Mouse (Mus musculus) limb, embryonic 11.5 days (tissue): ENCODE results near the gene Smap1. TPM values are rescaled to one million over a fixed set of nuclear protein-coding genes. Genes with fewer than 3 reads are reported as not detected.

Experiments used
- ATAC-seq: fragments of 200-750 bp; cut with Nextera tagmentation; 2 replicates; pipeline ENCODE4 v1.8.0; 2017; ENCODE audit warnings: low read depth; ENCODE audit not compliant: insufficient number of reproducible peaks, low FRiP score, low TSS enrichment
- DNase-seq: peaks from one replicate; pipeline ENCODE4 v3.0.0-alpha.2; 2015; ENCODE audit warnings: low spot score
- H3K27ac ChIP-seq: fragments of 300-500 bp; sonication (generic); replicated peaks from 2 replicates; pipeline ENCODE4 v1.5.1; 2014; ENCODE audit warnings: low read depth, mild to moderate bottlenecking, low read length
- H3K27me3 ChIP-seq: fragments of 300-500 bp; sonication (generic); 2 replicates; pipeline ENCODE4 v1.6.1; 2014; ENCODE audit warnings: mild to moderate bottlenecking, low read length, mixed read lengths; ENCODE audit not compliant: control insufficient read depth, insufficient read depth
- H3K36me3 ChIP-seq: fragments of 300-500 bp; sonication (generic); 2 replicates; pipeline ENCODE4 v1.6.1; 2014; ENCODE audit warnings: mild to moderate bottlenecking, low read length, moderate library complexity, mixed read lengths; ENCODE audit not compliant: control insufficient read depth, insufficient read depth
- H3K4me1 ChIP-seq: fragments of 300-500 bp; sonication (generic); 2 replicates; pipeline ENCODE4 v1.6.1; 2014; ENCODE audit warnings: low read length, mixed read lengths; ENCODE audit not compliant: control insufficient read depth, insufficient read depth
- H3K4me2 ChIP-seq: fragments of 300-500 bp; sonication (generic); 2 replicates; pipeline ENCODE4 v1.6.1; 2014; ENCODE audit warnings: low read depth, mild to moderate bottlenecking, moderate library complexity; ENCODE audit not compliant: severe bottlenecking
- H3K4me3 ChIP-seq: fragments of 300-500 bp; sonication (generic); 2 replicates; pipeline ENCODE4 v1.5.1; 2014; ENCODE audit warnings: low read depth, low read length
- H3K9ac ChIP-seq: fragments of 300-500 bp; sonication (generic); 2 replicates; pipeline ENCODE4 v1.6.1; 2014; ENCODE audit warnings: mild to moderate bottlenecking, low read length
- H3K9me3 ChIP-seq: fragments of 300-500 bp; sonication (generic); 2 replicates; pipeline ENCODE4 v1.6.1; 2016; ENCODE audit warnings: low read length; ENCODE audit not compliant: control insufficient read depth
- WGBS: fragments of 180-500 bp; shearing (Covaris S2); extraction: QIAGEN DNeasy Blood & Tissue Kit; methylation state at CpG from one replicate; pipeline ENCODE4 v1.1.7; 2014; 5-methylcytosine and 5-hydroxymethylcytosine counted together
- polyA plus RNA-seq: library from polyadenylated mRNA; unstranded; fragments of >200 nt; fragmentation: Nextera tagmentation; extraction: Ambion mirVana; gene quantifications from 2 replicates; pipeline ENCODE4 v1.2.1, GENCODE M21; 2014

Smap1 gene
- polyA plus RNA-seq, 1 experiment from 2014 or later, result 46.7 TPM

GRCm38 (mm10) chr1:23836630-23837029, 85.5 kb downstream of the Smap1 start:
- H3K27ac ChIP-seq, result no peak overlapping the region
- H3K4me2 ChIP-seq, result no peak overlapping the region
- H3K4me1 ChIP-seq, result no peaks in the 10 kb centered on the region
- no peaks in the 10 kb centered on the region for H3K36me3 ChIP-seq
- 87% methylated on average over 4 of the region's 4 CpGs for WGBS
- no peak for ATAC-seq
- no peaks in the 10 kb centered on the region for H3K9me3 ChIP-seq
- H3K4me3 ChIP-seq, result no peak overlapping the region
- H3K9ac ChIP-seq, result no peak overlapping the region
- H3K27me3 ChIP-seq, result no peaks in the 10 kb centered on the region
- DNase-seq, result no peak

- Histone ChIP-seq H3K4me3 (no peak overlapping the region), H3K9ac (no peak overlapping the region), H3K27me3 (no peaks in the 10 kb centered on the region), H3K4me2 (no peak overlapping the region), H3K4me1 (no peaks in the 10 kb centered on the region), H3K27ac (no peak overlapping the region), H3K36me3 (no peaks in the 10 kb centered on the region), H3K9me3 (no peaks in the 10 kb centered on the region)
- DNase-seq, result no peak
- WGBS, result 68% methylated on average over 9 of the region's 9 CpGs
- ATAC-seq, result no peak
Observed at GRCm38 (mm10) chr1:23834819-23835218, 87.3 kb downstream of the Smap1 start.

- Histone ChIP-seq H3K9ac (no peak overlapping the region), H3K4me2 (no peak overlapping the region), H3K27ac (no peak overlapping the region), H3K9me3 (no peaks in the 10 kb centered on the region), H3K4me3 (no peak overlapping the region), H3K4me1 (no peaks in the 10 kb centered on the region), H3K27me3 (no peaks in the 10 kb centered on the region), H3K36me3 (no peaks in the 10 kb centered on the region)
- ATAC-seq (no peak), DNase-seq (no peak)
- WGBS, result 83% methylated on average over 7 of the region's 7 CpGs
Observed at GRCm38 (mm10) chr1:23834246-23834645, 87.9 kb downstream of the Smap1 start.

GRCm38 (mm10) chr1:23826887-23827758, 95.0 kb downstream of the Smap1 start:
- H3K4me3 ChIP-seq, result no peak overlapping the region
- peak; percentile 59 for ATAC-seq
- WGBS, result 46% methylated on average over 13 of the region's 13 CpGs

GRCm38 (mm10) chr1:23821615-23822014, 100.5 kb downstream of the Smap1 start:
- Histone ChIP-seq H3K4me2 (no peak overlapping the region), H3K4me3 (no peak overlapping the region), H3K27me3 (no peaks in the 10 kb centered on the region), H3K9ac (no peak overlapping the region), H3K9me3 (no peaks in the 10 kb centered on the region), H3K27ac (no peak overlapping the region), H3K4me1 (no peaks in the 10 kb centered on the region), H3K36me3 (no peaks in the 10 kb centered on the region)
- ATAC-seq (no peak), DNase-seq (no peak)
- 58% methylated on average over 5 of the region's 5 CpGs for WGBS

More at GRCm38 (mm10) chr1:23826887-23827758, 95.0 kb downstream of the Smap1 start:
- H3K4me1 ChIP-seq, result no peaks in the 10 kb centered on the region
- no peaks in the 10 kb centered on the region for H3K27me3 ChIP-seq
- no peak overlapping the region for H3K27ac ChIP-seq
- no peak overlapping the region for H3K9ac ChIP-seq
- peak; percentile 71 for DNase-seq
- no peak overlapping the region for H3K4me2 ChIP-seq
- no peaks in the 10 kb centered on the region for H3K36me3 ChIP-seq
- no peaks in the 10 kb centered on the region for H3K9me3 ChIP-seq

GRCm38 (mm10) chr1:23798306-23798705, 123.8 kb downstream of the Smap1 start:
- Histone ChIP-seq H3K27me3 (no peaks in the 10 kb centered on the region), H3K4me1 (no peaks in the 10 kb centered on the region), H3K4me2 (no peak overlapping the region), H3K9ac (no peak overlapping the region), H3K4me3 (no peak overlapping the region), H3K27ac (no peak overlapping the region), H3K36me3 (no peaks in the 10 kb centered on the region), H3K9me3 (no peaks in the 10 kb centered on the region)
- DNase-seq, result no peak
- WGBS, result 92% methylated on average over 9 of the region's 9 CpGs
- ATAC-seq, result no peak

Other genes with a start within 250 kb of the Smap1 start
- 0.54 and 0.77 TPM in 2 replicates for gene B3gat2, start 160.6 kb downstream of the Smap1 start, polyA plus RNA-seq
- 95.7 and 98.4 TPM in 2 replicates for gene Sdhaf4, start 83.3 kb upstream of the Smap1 start, polyA plus RNA-seq
- gene Fam135a, start 178.0 kb upstream of the Smap1 start, polyA plus RNA-seq, result 35.3 and 36.4 TPM in 2 replicates